Mouse (Mus musculus): Measurements from ENCODE around the gene Mtmr12.

DNA sequence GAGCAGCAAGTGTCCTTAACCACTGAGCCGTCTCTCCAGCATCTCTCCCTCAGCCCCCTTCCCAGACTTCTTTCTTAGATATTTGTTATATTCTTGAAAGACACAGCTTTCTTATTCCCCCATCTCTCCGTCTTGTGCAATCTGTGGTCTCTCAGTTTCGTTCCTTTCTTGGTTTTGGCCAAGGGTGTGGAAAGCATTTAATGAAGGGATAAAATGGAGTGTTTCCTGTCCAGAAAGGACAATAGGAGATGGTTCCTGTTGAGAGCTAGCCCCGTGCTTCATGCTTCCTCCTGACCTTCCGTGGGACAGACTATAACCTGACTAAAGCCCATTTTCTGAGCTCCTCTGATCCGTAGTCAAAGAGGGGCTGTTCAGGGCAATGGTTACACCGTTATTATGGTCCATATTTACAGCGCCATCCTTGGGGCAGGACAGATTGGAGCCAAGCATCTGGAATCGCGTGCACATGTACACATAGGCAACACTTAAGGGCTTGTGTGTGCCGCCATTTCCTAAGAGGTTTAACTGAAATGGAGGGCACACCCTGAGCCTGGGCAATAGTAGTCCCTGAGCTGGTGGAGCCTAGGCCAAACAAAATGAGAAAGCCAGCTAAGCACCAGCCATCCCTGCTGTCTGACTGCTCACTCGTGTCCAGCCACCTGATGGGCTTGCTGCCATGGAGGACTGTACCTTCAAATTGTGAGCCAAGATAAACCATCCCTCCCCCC, 68.7 kb downstream of the Mtmr12 start:
- TF ChIP-seq POLR2A (IDR thresholded peaks at IDR 0.05; ENCODE audit: control insufficient read depth, extremely low read depth, insufficient read depth, low read length, poor library complexity) = no peak
- TF ChIP-seq CTCF (IDR thresholded peaks at IDR 0.05; ENCODE audit: borderline replicate concordance, control insufficient read depth, extremely low read depth, insufficient read depth, low read length, poor library complexity) = no peak
